Mouse (Mus musculus) kidney, adult 2 months (tissue): ENCODE measurements around the gene Il13. TPM values are rescaled to one million over a fixed set of nuclear protein-coding genes. Genes with fewer than 3 reads are reported as not detected.

Source experiments
- DNase-seq: peaks from one replicate; pipeline ENCODE4 v3.0.0; 2021
- H3K27ac ChIP-seq: fragments of 200-500 bp; 2 replicates; pipeline ENCODE4 v1.5.1; 2012; ENCODE audit warnings: low read depth, low read length, control low read depth, inconsistent platforms; ENCODE audit not compliant: insufficient read depth
- H3K27me3 ChIP-seq: fragments of 200-500 bp; replicated peaks from 2 replicates; pipeline ENCODE4 v1.6.1; 2012; ENCODE audit warnings: mild to moderate bottlenecking, moderate library complexity, low read length, inconsistent platforms; ENCODE audit not compliant: control insufficient read depth, insufficient read depth
- H3K36me3 ChIP-seq: fragments of 200-500 bp; 2 replicates; pipeline ENCODE4 v1.6.1; 2012; ENCODE audit warnings: mild to moderate bottlenecking, moderate library complexity, low read length, inconsistent platforms; ENCODE audit not compliant: control insufficient read depth, insufficient read depth
- H3K4me1 ChIP-seq: fragments of 200-500 bp; 2 replicates; pipeline ENCODE4 v1.6.1; 2011; ENCODE audit warnings: low read length; ENCODE audit not compliant: control insufficient read depth, insufficient read depth
- H3K4me3 ChIP-seq: fragments of 200-500 bp; 2 replicates; pipeline ENCODE4 v1.5.1; 2011; ENCODE audit warnings: mild to moderate bottlenecking, low read depth, low read length, control low read depth; ENCODE audit not compliant: insufficient read depth
- CTCF ChIP-seq: fragments of 200-500 bp; conservative IDR thresholded peaks from 2 replicates; pipeline ENCODE4 v1.5.1; 2011; ENCODE audit warnings: low read depth, mild to moderate bottlenecking, control low read depth, low read length, moderate library complexity, mixed read lengths; ENCODE audit not compliant: insufficient read depth, insufficient read length
- POLR2A ChIP-seq: fragments of 200-500 bp; IDR thresholded peaks from one replicate; pipeline ENCODE4 v1.6.1; 2011; ENCODE audit warnings: low read depth, low read length, control low read depth
- WGBS: fragments of 180-500 bp; shearing (Covaris S2); methylation state at CpG from one replicate; pipeline ENCODE4 v1.1.7; 2018; 5-methylcytosine and 5-hydroxymethylcytosine counted together
- polyA plus RNA-seq: library from polyadenylated mRNA; depleted of rRNA; stranded (reverse); fragments of >200 nt; gene quantifications from 2 replicates; pipeline ENCODE4 v1.2.3, GENCODE M21; 2012

Gene Il13
- polyA plus RNA-seq, 1 experiment: not detected

- no peak for TF ChIP-seq POLR2A
- no peak for TF ChIP-seq CTCF
- WGBS: 93% methylated on average over 4 of the region's 4 CpGs
- DNase-seq: no peak
- H3K27ac ChIP-seq: no peak overlapping the region
- H3K27me3 ChIP-seq: no peaks in the 10 kb centered on the region
- no peaks in the 10 kb centered on the region for H3K4me1 ChIP-seq
- no peaks in the 10 kb centered on the region for H3K36me3 ChIP-seq
- H3K4me3 ChIP-seq: no peak overlapping the region
Measured at GRCm38 (mm10) chr11:53620094-53620493, 14.4 kb downstream of the Il13 start.

- Histone ChIP-seq H3K4me1 (no peaks in the 10 kb centered on the region), H3K27ac (no peak overlapping the region), H3K36me3 (no peaks in the 10 kb centered on the region), H3K4me3 (no peak overlapping the region), H3K27me3 (no peaks in the 10 kb centered on the region)
- WGBS: 75% methylated on average over 6 of the region's 6 CpGs
- DNase-seq: no peak
- TF ChIP-seq CTCF (no peak), POLR2A (no peak)
Measured at GRCm38 (mm10) chr11:53619428-53619827, 15.1 kb downstream of the Il13 start.

GRCm38 (mm10) chr11:53618619-53619198, 15.8 kb downstream of the Il13 start, which contains the start of gene Il4:
Gene Il4 (minus strand): TSS chr11:53618669.
- Histone ChIP-seq H3K4me3 (no peak within 1 kb of the TSS), H3K4me1 (no peaks in the 10 kb centered on the region), H3K36me3 (no peaks in the 10 kb centered on the region), H3K27me3 (no peaks in the 10 kb centered on the region), H3K27ac (no peak within 1 kb of the TSS)
- WGBS: 86% methylated on average over 7 of the region's 7 CpGs
- no peak for TF ChIP-seq CTCF
- no peak for TF ChIP-seq POLR2A
- DNase-seq: no peak

GRCm38 (mm10) chr11:53617562-53618109, 16.9 kb downstream of the Il13 start:
- Histone ChIP-seq H3K36me3 (no peaks in the 10 kb centered on the region), H3K4me1 (no peaks in the 10 kb centered on the region), H3K4me3 (no peak overlapping the region), H3K27me3 (no peaks in the 10 kb centered on the region), H3K27ac (no peak overlapping the region)
- no peak for TF ChIP-seq POLR2A
- WGBS: 69% methylated on average over 4 of the region's 4 CpGs
- DNase-seq: no peak

GRCm38 (mm10) chr11:53616748-53617558, 17.5 kb downstream of the Il13 start:
- TF ChIP-seq CTCF (no peak), POLR2A (no peak)
- Histone ChIP-seq H3K4me1 (no peaks in the 10 kb centered on the region), H3K27me3 (no peaks in the 10 kb centered on the region), H3K27ac (no peak overlapping the region), H3K4me3 (no peak overlapping the region), H3K36me3 (no peaks in the 10 kb centered on the region)
- no peak for DNase-seq
- WGBS: 78% methylated on average over 8 of the region's 8 CpGs

- no peaks in the 10 kb centered on the region for H3K36me3 ChIP-seq
- TF ChIP-seq CTCF (no peak), POLR2A (no peak)
- H3K4me1 ChIP-seq: no peaks in the 10 kb centered on the region
- WGBS: 95% methylated on average over 8 of the region's 8 CpGs
- no peak overlapping the region for H3K4me3 ChIP-seq
- no peak for DNase-seq
- no peak overlapping the region for H3K27ac ChIP-seq
- H3K27me3 ChIP-seq: no peaks in the 10 kb centered on the region
Measured at GRCm38 (mm10) chr11:53615575-53615974, 18.9 kb downstream of the Il13 start.

- Histone ChIP-seq H3K27me3 (no peaks in the 10 kb centered on the region), H3K27ac (no peak overlapping the region), H3K4me3 (no peak overlapping the region), H3K36me3 (no peaks in the 10 kb centered on the region), H3K4me1 (no peaks in the 10 kb centered on the region)
- 75% methylated on average over 6 of the region's 6 CpGs for WGBS
- DNase-seq: no peak
- TF ChIP-seq POLR2A: no peak
- no peak for TF ChIP-seq CTCF
Measured at GRCm38 (mm10) chr11:53615172-53615571, 19.3 kb downstream of the Il13 start.
